12 mouse cellular contexts compared by ENCODE assay signal in genomic region chr9:117126816-117127215, GRCm38 (mm10).
DNase-seq lines count a peak whose midpoint lies in the region; ATAC-seq and TF ChIP-seq lines count a peak whose summit lies in the region.
"Had no signal": no experiment of that assay in that cellular context is flagged by ENCODE, and none has a peak within 500 bp of the region (broad histone marks: within the 10 kb centered on the region; RNA-seq: fewer than 3 reads in every experiment).

No protein-coding gene starts in this region.

- H3K4me1 ChIP-seq in forebrain, embryonic 14.5 days (ENCODE audit: control insufficient read depth, insufficient read depth, low read length): peaks cover 3% of the 10 kb centered on the region; the same call in 1 of the 2 replicates
- peaks cover 14% of the 10 kb centered on the region for H3K4me1 ChIP-seq in forebrain, embryonic 15.5 days
- peaks cover 12% of the 10 kb centered on the region for H3K4me1 ChIP-seq in intestine, embryonic 15.5 days (replicated peaks)
- no peaks in the 10 kb centered on the region for H3K4me1 ChIP-seq in intestine, postnatal 0 days (replicated peaks; ENCODE audit: control insufficient read depth, insufficient read depth, low read length)
- H3K4me1 ChIP-seq in embryonic facial prominence, embryonic 14.5 days (ENCODE audit: control insufficient read depth, insufficient read depth, low read length): peaks cover 28% of the 10 kb centered on the region
- H3K4me1 ChIP-seq in neural tube, embryonic 14.5 days (ENCODE audit: control insufficient read depth, insufficient read depth, low read length): peaks cover 21% of the 10 kb centered on the region; the same call in 1 of the 2 replicates
- H3K4me1 ChIP-seq: liver, embryonic 12.5 days had no signal

- no peaks in the 10 kb centered on the region for H3K9me3 ChIP-seq in forebrain, embryonic 14.5 days (replicated peaks; ENCODE audit: control insufficient read depth, low read length)
- no peaks in the 10 kb centered on the region for H3K9me3 ChIP-seq in forebrain, embryonic 15.5 days
- no peaks in the 10 kb centered on the region for H3K9me3 ChIP-seq in intestine, embryonic 15.5 days
- H3K9me3 ChIP-seq in intestine, postnatal 0 days (ENCODE audit: control insufficient read depth): no peaks in the 10 kb centered on the region
- H3K9me3 ChIP-seq in embryonic facial prominence, embryonic 14.5 days (ENCODE audit: control insufficient read depth, low read length): no peaks in the 10 kb centered on the region
- H3K9me3 ChIP-seq in neural tube, embryonic 14.5 days (ENCODE audit: control insufficient read depth, low read length): no peaks in the 10 kb centered on the region
- H3K9me3 ChIP-seq: liver, embryonic 12.5 days had no signal

- H3K36me3 ChIP-seq in forebrain, embryonic 14.5 days (ENCODE audit: control insufficient read depth, insufficient read depth, low read length): no peaks in the 10 kb centered on the region
- no peaks in the 10 kb centered on the region for H3K36me3 ChIP-seq in forebrain, embryonic 15.5 days
- no peaks in the 10 kb centered on the region for H3K36me3 ChIP-seq in intestine, embryonic 15.5 days
- H3K36me3 ChIP-seq in intestine, postnatal 0 days (ENCODE audit: control insufficient read depth, insufficient read depth): no peaks in the 10 kb centered on the region
- H3K36me3 ChIP-seq in embryonic facial prominence, embryonic 14.5 days (ENCODE audit: control insufficient read depth, insufficient read depth, low read length): no peaks in the 10 kb centered on the region
- H3K36me3 ChIP-seq in neural tube, embryonic 14.5 days (ENCODE audit: control insufficient read depth, insufficient read depth, low read length): no peaks in the 10 kb centered on the region
- H3K36me3 ChIP-seq: liver, embryonic 12.5 days had no signal

- TF ChIP-seq CTCF in intestine, postnatal 0 days (IDR thresholded peaks at IDR 0.05; ENCODE audit: low read depth): no peak

- no peak overlapping the region for H3K4me3 ChIP-seq in forebrain, embryonic 14.5 days (ENCODE audit: low read depth, low read length)
- H3K4me3 ChIP-seq in forebrain, embryonic 15.5 days: no peak overlapping the region
- no peak overlapping the region for H3K4me3 ChIP-seq in intestine, embryonic 15.5 days (replicated peaks)
- no peak overlapping the region for H3K4me3 ChIP-seq in intestine, postnatal 0 days (ENCODE audit: low read depth, low read length)
- H3K4me3 ChIP-seq in embryonic facial prominence, embryonic 14.5 days (ENCODE audit: low read depth, low read length): no peak overlapping the region
- H3K4me3 ChIP-seq in neural tube, embryonic 14.5 days (ENCODE audit: low read depth, low read length): no peak overlapping the region
- H3K4me3 ChIP-seq: liver, embryonic 12.5 days; myocyte had no signal

- WGBS in forebrain, embryonic 14.5 days: 43% methylated on average over 8 of the region's 8 CpGs
- 38% methylated on average over 8 of the region's 8 CpGs for WGBS in forebrain, embryonic 15.5 days
- WGBS in intestine, embryonic 15.5 days: 51% methylated on average over 8 of the region's 8 CpGs
- WGBS in intestine, postnatal 0 days: 60% methylated on average over 8 of the region's 8 CpGs
- 35% methylated on average over 8 of the region's 8 CpGs for WGBS in embryonic facial prominence, embryonic 14.5 days
- 24% methylated on average over 8 of the region's 8 CpGs for WGBS in neural tube, embryonic 14.5 days

- H3K4me2 ChIP-seq in forebrain, embryonic 14.5 days (ENCODE audit: low read length): no peak overlapping the region
- no peak overlapping the region for H3K4me2 ChIP-seq in forebrain, embryonic 15.5 days (replicated peaks)
- no peak overlapping the region for H3K4me2 ChIP-seq in intestine, embryonic 15.5 days (replicated peaks)
- H3K4me2 ChIP-seq in intestine, postnatal 0 days (replicated peaks; ENCODE audit: low read depth): no peak overlapping the region
- no peak overlapping the region for H3K4me2 ChIP-seq in embryonic facial prominence, embryonic 14.5 days (ENCODE audit: low read depth, low read length)
- H3K4me2 ChIP-seq in neural tube, embryonic 14.5 days (ENCODE audit: low read depth, low read length): no peak overlapping the region
- H3K4me2 ChIP-seq: liver, embryonic 12.5 days had no signal

- DNase-seq in forebrain, embryonic 14.5 days (ENCODE audit: low spot score): peak; percentile 37
- DNase-seq in embryonic facial prominence, embryonic 14.5 days (ENCODE audit: low spot score): peak; percentile 80
- DNase-seq in ovary, postnatal 36 days (ENCODE audit: low spot score): no peak
- no peak for DNase-seq in liver
- DNase-seq: kidney, postnatal 36 days had no signal

- no peak overlapping the region for H3K9ac ChIP-seq in forebrain, embryonic 14.5 days (ENCODE audit: low read length)
- H3K9ac ChIP-seq in forebrain, embryonic 15.5 days (replicated peaks): no peak overlapping the region
- H3K9ac ChIP-seq in intestine, embryonic 15.5 days: no peak overlapping the region
- H3K9ac ChIP-seq in intestine, postnatal 0 days (ENCODE audit: low read depth, low read length): no peak overlapping the region
- H3K9ac ChIP-seq in embryonic facial prominence, embryonic 14.5 days (ENCODE audit: low read depth, low read length): no peak overlapping the region
- no peak overlapping the region for H3K9ac ChIP-seq in neural tube, embryonic 14.5 days (replicated peaks; ENCODE audit: low read depth, low read length)
- H3K9ac ChIP-seq: liver, embryonic 12.5 days had no signal

- no peak overlapping the region for H3K27ac ChIP-seq in forebrain, embryonic 14.5 days (ENCODE audit: low read depth, low read length)
- H3K27ac ChIP-seq in forebrain, embryonic 15.5 days (replicated peaks): no peak overlapping the region
- H3K27ac ChIP-seq in intestine, embryonic 15.5 days: no peak overlapping the region
- no peak overlapping the region for H3K27ac ChIP-seq in intestine, postnatal 0 days (ENCODE audit: low read depth, low read length)
- H3K27ac ChIP-seq in embryonic facial prominence, embryonic 14.5 days (replicated peaks; ENCODE audit: low read depth, low read length): no peak overlapping the region
- H3K27ac ChIP-seq in neural tube, embryonic 14.5 days (ENCODE audit: low read depth, low read length): peak overlapping the region; percentile 45; the same call in 1 of the 2 replicates
- H3K27ac ChIP-seq: liver, embryonic 12.5 days had no signal

- H3K27me3 ChIP-seq in forebrain, embryonic 14.5 days (replicated peaks; ENCODE audit: control insufficient read depth, insufficient read depth, low read length): no peaks in the 10 kb centered on the region
- no peaks in the 10 kb centered on the region for H3K27me3 ChIP-seq in forebrain, embryonic 15.5 days
- H3K27me3 ChIP-seq in intestine, embryonic 15.5 days (replicated peaks): no peaks in the 10 kb centered on the region
- no peaks in the 10 kb centered on the region for H3K27me3 ChIP-seq in intestine, postnatal 0 days (replicated peaks; ENCODE audit: control insufficient read depth, insufficient read depth, low read length)
- no peaks in the 10 kb centered on the region for H3K27me3 ChIP-seq in embryonic facial prominence, embryonic 14.5 days (replicated peaks; ENCODE audit: control insufficient read depth, insufficient read depth, low read length)
- no peaks in the 10 kb centered on the region for H3K27me3 ChIP-seq in neural tube, embryonic 14.5 days (ENCODE audit: control insufficient read depth, insufficient read depth, low read length)
- H3K27me3 ChIP-seq: liver, embryonic 12.5 days; Patski had no signal

- no peak for ATAC-seq in forebrain, embryonic 14.5 days
- ATAC-seq in forebrain, embryonic 15.5 days (replicated peaks): no peak
- 0 out of 2 replicates have a peak, but pooled peaks have one; percentile 28 for ATAC-seq in intestine, embryonic 15.5 days
- no peak for ATAC-seq in intestine, postnatal 0 days
- peak; percentile 75 for ATAC-seq in embryonic facial prominence, embryonic 14.5 days (ENCODE audit: low read depth)
- ATAC-seq in neural tube, embryonic 14.5 days (ENCODE audit: low read depth): peak; percentile 75; the same call in 1 of the 2 replicates
- ATAC-seq: liver, embryonic 12.5 days; Patski had no signal

Comparison
In these comparisons a context has a peak if more than half of its experiments do, and no peak if none do; other contexts are left out.
1. ATAC-seq: peak in intestine, embryonic 15.5 days (single experiment), embryonic facial prominence, embryonic 14.5 days (single experiment) and neural tube, embryonic 14.5 days (single experiment); none in forebrain, embryonic 14.5 days (single experiment), forebrain, embryonic 15.5 days (single experiment) and intestine, postnatal 0 days (single experiment).
2. DNase-seq: peak in forebrain, embryonic 14.5 days (single experiment) and embryonic facial prominence, embryonic 14.5 days (single experiment); none in ovary, postnatal 36 days (single experiment) and liver (single experiment).